Mouse (Mus musculus): ENCODE data around the gene Ciz1.

The Ciz1 gene

GRCm38 (mm10) chr2:32352151-32353006 lies at the start of gene Ciz1:
Gene Ciz1, plus strand, starts transcription at chr2:32352327.
- DNase-seq (ENCODE audit: low spot score), result no peak

- no peak for DNase-seq (ENCODE audit: low spot score)
Measured at GRCm38 (mm10) chr2:32302952-32303351, 49.2 kb upstream of the Ciz1 start.

- no peak for DNase-seq (ENCODE audit: low spot score)
Measured at GRCm38 (mm10) chr2:32304145-32304832, 47.8 kb upstream of the Ciz1 start.

GRCm38 (mm10) chr2:32305668-32306067 lies 46.5 kb upstream of the Ciz1 start:
- no peak for DNase-seq (ENCODE audit: low spot score)

- no peak for DNase-seq (ENCODE audit: low spot score)
Measured at GRCm38 (mm10) chr2:32306176-32306575, 46.0 kb upstream of the Ciz1 start.

- no peak for DNase-seq (ENCODE audit: low spot score)
Measured at GRCm38 (mm10) chr2:32307247-32307798, 44.8 kb upstream of the Ciz1 start.

GRCm38 (mm10) chr2:32307941-32308760 lies 44.0 kb upstream of the Ciz1 start:
- no peak for DNase-seq (ENCODE audit: low spot score)

GRCm38 (mm10) chr2:32308870-32309568 lies 43.1 kb upstream of the Ciz1 start:
- no peak for DNase-seq (ENCODE audit: low spot score)

- DNase-seq (ENCODE audit: low spot score), result no peak
Measured at GRCm38 (mm10) chr2:32310096-32310845, 41.9 kb upstream of the Ciz1 start.

GRCm38 (mm10) chr2:32311443-32312317 lies 40.4 kb upstream of the Ciz1 start:
- DNase-seq (ENCODE audit: low spot score), result no peak

- DNase-seq (ENCODE audit: low spot score), result no peak
Measured at GRCm38 (mm10) chr2:32312318-32312964, 39.7 kb upstream of the Ciz1 start.

GRCm38 (mm10) chr2:32314831-32315230 lies 37.3 kb upstream of the Ciz1 start:
- DNase-seq (ENCODE audit: low spot score), result no peak

GRCm38 (mm10) chr2:32315751-32316150 lies 36.4 kb upstream of the Ciz1 start:
- DNase-seq (ENCODE audit: low spot score), result no peak

- no peak for DNase-seq (ENCODE audit: low spot score)
Measured at GRCm38 (mm10) chr2:32316887-32317656, 35.1 kb upstream of the Ciz1 start.

- DNase-seq (ENCODE audit: low spot score), result no peak
Measured at GRCm38 (mm10) chr2:32317791-32318417, 34.2 kb upstream of the Ciz1 start.

- no peak for DNase-seq (ENCODE audit: low spot score)
Measured at GRCm38 (mm10) chr2:32318709-32319585, 33.2 kb upstream of the Ciz1 start.

All from layer of hippocampus, adult 9-10 months (tissue).